ENCODE assay signal across 15 mouse cellular contexts in genomic region chr4:82493865-82494264, GRCm38 (mm10).
A peak's percentile ranks its signal among the peaks of the same experiment; 100 is the strongest.
DNase-seq lines count a peak whose midpoint lies in the region; ATAC-seq and TF ChIP-seq lines count a peak whose summit lies in the region.
"Had no signal": no experiment of that assay in that cellular context is flagged by ENCODE, and none has a peak within 500 bp of the region (broad histone marks: within the 10 kb centered on the region; RNA-seq: fewer than 3 reads in every experiment).

No protein-coding gene starts in this region.

- H3K4me2 ChIP-seq in heart, embryonic 12.5 days, result no peak overlapping the region
- peak overlapping the region; percentile 23 for H3K4me2 ChIP-seq in lung, embryonic 14.5 days
- peak overlapping the region; percentile 92 for H3K4me2 ChIP-seq in forebrain, postnatal 0 days (ENCODE audit: low read depth)
- H3K4me2 ChIP-seq in neural tube, embryonic 15.5 days, result peak overlapping the region; percentile 93
- H3K4me2 ChIP-seq: embryonic facial prominence, embryonic 12.5 days; liver, embryonic 13.5 days had no signal

- ATAC-seq in heart, embryonic 12.5 days (ENCODE audit: insufficient number of reproducible peaks, low FRiP score), result no peak
- ATAC-seq in lung, embryonic 14.5 days (ENCODE audit: insufficient read depth), result no peak
- no peak for ATAC-seq in forebrain, postnatal 0 days
- ATAC-seq in neural tube, embryonic 15.5 days (ENCODE audit: low FRiP score), result no peak

- 0 out of 2 replicates have a peak overlapping the region, but pooled peaks have one; percentile 36 for H3K9ac ChIP-seq in heart, embryonic 12.5 days
- H3K9ac ChIP-seq in lung, embryonic 14.5 days, result no peak overlapping the region
- peak overlapping the region; percentile 92 for H3K9ac ChIP-seq in forebrain, postnatal 0 days
- 0 out of 2 replicates have a peak overlapping the region, but pooled peaks have one; percentile 23 for H3K9ac ChIP-seq in neural tube, embryonic 15.5 days (replicated peaks)
- H3K9ac ChIP-seq: embryonic facial prominence, embryonic 12.5 days; liver, embryonic 13.5 days had no signal

- intact Hi-C loops in heart, postnatal 10 days (cut with DNase I), result no loop called here

- no peak overlapping the region for H3K27ac ChIP-seq in heart, embryonic 12.5 days (ENCODE audit: poor library complexity, severe bottlenecking)
- H3K27ac ChIP-seq in lung, embryonic 14.5 days (ENCODE audit: low read depth), result no peak overlapping the region; the same call in 1 of the 2 replicates
- H3K27ac ChIP-seq in forebrain, postnatal 0 days (ENCODE audit: low read depth, low read length), result peak overlapping the region; percentile 80
- peak overlapping the region; percentile 76 for H3K27ac ChIP-seq in neural tube, embryonic 15.5 days (replicated peaks)
- H3K27ac ChIP-seq: embryonic facial prominence, embryonic 12.5 days; liver, embryonic 13.5 days had no signal

- H3K4me3 ChIP-seq in heart, embryonic 12.5 days, result no peak overlapping the region
- no peak overlapping the region for H3K4me3 ChIP-seq in lung, embryonic 14.5 days (ENCODE audit: low read depth, low read length)
- peak overlapping the region; percentile 79 for H3K4me3 ChIP-seq in forebrain, postnatal 0 days (ENCODE audit: low read depth, low read length)
- H3K4me3 ChIP-seq in neural tube, embryonic 15.5 days (replicated peaks), result 0 out of 2 replicates have a peak overlapping the region, but pooled peaks have one; percentile 6
- H3K4me3 ChIP-seq: embryonic facial prominence, embryonic 12.5 days; liver, embryonic 13.5 days had no signal

- WGBS in heart, embryonic 12.5 days, result 67% methylated on average over 1 of the region's 1 CpGs
- WGBS in lung, embryonic 14.5 days, result 57% methylated on average over 1 of the region's 1 CpGs
- WGBS in forebrain, postnatal 0 days, result 18% methylated on average over 1 of the region's 1 CpGs
- WGBS in neural tube, embryonic 15.5 days, result 52% methylated on average over 1 of the region's 1 CpGs

- H3K4me1 ChIP-seq in heart, embryonic 12.5 days (replicated peaks), result peaks cover 58% of the 10 kb centered on the region
- peaks cover 34% of the 10 kb centered on the region; the same call in 1 of the 2 replicates for H3K4me1 ChIP-seq in lung, embryonic 14.5 days (ENCODE audit: insufficient read depth)
- H3K4me1 ChIP-seq in forebrain, postnatal 0 days (ENCODE audit: insufficient read depth), result peaks cover 16% of the 10 kb centered on the region
- peaks cover 38% of the 10 kb centered on the region for H3K4me1 ChIP-seq in neural tube, embryonic 15.5 days

- no peak for DNase-seq in heart, postnatal 10 days
- no peak for DNase-seq in lung, embryonic 14.5 days
- DNase-seq in lung, postnatal 10 days, result no peak
- DNase-seq in forebrain, postnatal 0 days, result no peak
- DNase-seq in embryo, embryonic 10.5 days (ENCODE audit: low spot score), result no peak
- DNase-seq: adrenal gland, postnatal 10 days; cerebellum, postnatal 25 days; gastrocnemius, postnatal 36 days; liver, embryonic 13.5 days; lung, postnatal 36 days; right cerebral cortex, postnatal 14 days had no signal

- H3K36me3 ChIP-seq in heart, embryonic 12.5 days, result peaks cover 45% of the 10 kb centered on the region
- H3K36me3 ChIP-seq in lung, embryonic 14.5 days (ENCODE audit: insufficient read depth), result peaks cover 71% of the 10 kb centered on the region
- peaks cover 7% of the 10 kb centered on the region for H3K36me3 ChIP-seq in forebrain, postnatal 0 days (ENCODE audit: insufficient read depth)
- no peaks in the 10 kb centered on the region for H3K36me3 ChIP-seq in neural tube, embryonic 15.5 days
- H3K36me3 ChIP-seq: G1E had no signal

- no peaks in the 10 kb centered on the region for H3K9me3 ChIP-seq in heart, embryonic 12.5 days (replicated peaks)
- no peaks in the 10 kb centered on the region for H3K9me3 ChIP-seq in lung, embryonic 14.5 days (ENCODE audit: low read depth, low read length)
- no peaks in the 10 kb centered on the region for H3K9me3 ChIP-seq in forebrain, postnatal 0 days (ENCODE audit: low read length)
- H3K9me3 ChIP-seq in neural tube, embryonic 15.5 days (replicated peaks), result no peaks in the 10 kb centered on the region
- H3K9me3 ChIP-seq: embryonic facial prominence, embryonic 12.5 days; liver, embryonic 13.5 days had no signal

- no peaks in the 10 kb centered on the region for H3K27me3 ChIP-seq in heart, embryonic 12.5 days (replicated peaks)
- no peaks in the 10 kb centered on the region for H3K27me3 ChIP-seq in lung, embryonic 14.5 days (ENCODE audit: insufficient read depth, low read length)
- no peaks in the 10 kb centered on the region for H3K27me3 ChIP-seq in forebrain, postnatal 0 days (ENCODE audit: insufficient read depth, low read length)
- no peaks in the 10 kb centered on the region for H3K27me3 ChIP-seq in neural tube, embryonic 15.5 days (replicated peaks)
- H3K27me3 ChIP-seq: embryonic facial prominence, embryonic 12.5 days; liver, embryonic 13.5 days had no signal

- TF ChIP-seq CTCF in lung, embryonic 14.5 days (IDR thresholded peaks at IDR 0.05; ENCODE audit: low read depth), result no peak
- TF ChIP-seq CTCF in forebrain, postnatal 0 days (IDR thresholded peaks at IDR 0.05; ENCODE audit: low read depth), result no peak

Comparison
In these comparisons a context has a peak if more than half of its experiments do, and no peak if none do; other contexts are left out.
1. H3K27ac ChIP-seq: peak in forebrain, postnatal 0 days (single experiment) and neural tube, embryonic 15.5 days (single experiment); none in heart, embryonic 12.5 days (single experiment) and lung, embryonic 14.5 days (single experiment).
2. H3K4me3 ChIP-seq: peak in forebrain, postnatal 0 days (single experiment) and neural tube, embryonic 15.5 days (single experiment); none in heart, embryonic 12.5 days (single experiment) and lung, embryonic 14.5 days (single experiment).